Mouse (Mus musculus): Measurements from ENCODE around the gene Fam167b. TPM values are rescaled to one million over a fixed set of nuclear protein-coding genes. Genes with fewer than 3 reads are reported as not detected.
A peak's percentile ranks its signal among the peaks of the same experiment; 100 is the strongest.

The Fam167b gene
- total RNA-seq, 1 experiment: not detected

- no peak overlapping the region for H3K4me3 ChIP-seq (ENCODE audit: insufficient read depth in 1 of 2, low read depth in 1 of 2, low read length in 2 of 2, poor library complexity in 1 of 2, severe bottlenecking in 1 of 2)
- H3K27ac ChIP-seq (ENCODE audit: insufficient read depth, low read depth, low read length, poor library complexity, severe bottlenecking): no peak overlapping the region
- in situ Hi-C loops (cut with MboI; ENCODE audit: low sequenced_read_pairs in 2 of 2, unreplicated experiment in 2 of 2): no loop called here
- DNase-seq (ENCODE audit: low read depth, low spot score): no peak
- no peaks in the 10 kb centered on the region for H3K9me3 ChIP-seq (ENCODE audit: control insufficient read depth, insufficient read depth, low read depth, low read length)
- TF ChIP-seq ZNF384 (IDR thresholded peaks at IDR 0.05; ENCODE audit: low read depth, low read length) (no peak), ZC3H11A (IDR thresholded peaks at IDR 0.05; ENCODE audit: borderline replicate concordance, low read depth, low read length) (no peak), MAFK (IDR thresholded peaks at IDR 0.05; ENCODE audit: insufficient read depth, low read depth, low read length) (no peak), CHD2 (IDR thresholded peaks at IDR 0.05; ENCODE audit: low read depth, low read length) (no peak), HCFC1 (IDR thresholded peaks at IDR 0.05; ENCODE audit: borderline replicate concordance, insufficient read depth, low read length) (no peak)
- H3K4me1 ChIP-seq (ENCODE audit: control insufficient read depth in 2 of 2, insufficient read depth in 2 of 2, low read length in 2 of 2, poor library complexity in 1 of 2): peaks cover 0 to 5% of the 10 kb centered on the region in 2 experiments; a peak in 2 of 4 replicates
- H3K9ac ChIP-seq (ENCODE audit: insufficient read depth, low read depth, low read length, poor library complexity, severe bottlenecking): no peak overlapping the region
- peaks cover 6% of the 10 kb centered on the region; the same call in 1 of the 2 replicates for H3K36me3 ChIP-seq (ENCODE audit: control insufficient read depth, insufficient read depth, low read length, poor library complexity, severe bottlenecking)
These were observed 38.8 kb upstream of the Fam167b start for GRCm38 (mm10) chr4:129617121-129617641.

GRCm38 (mm10) chr4:129616631-129617030 is 38.3 kb upstream of the Fam167b start:
- Histone ChIP-seq H3K4me1 (ENCODE audit: control insufficient read depth in 2 of 2, insufficient read depth in 2 of 2, low read length in 2 of 2, poor library complexity in 1 of 2) (peaks cover 0 to 5% of the 10 kb centered on the region in 2 experiments; a peak in 2 of 4 replicates), H3K9me3 (ENCODE audit: control insufficient read depth, insufficient read depth, low read depth, low read length) (no peaks in the 10 kb centered on the region), H3K27ac (ENCODE audit: insufficient read depth, low read depth, low read length, poor library complexity, severe bottlenecking) (no peak overlapping the region), H3K9ac (ENCODE audit: insufficient read depth, low read depth, low read length, poor library complexity, severe bottlenecking) (no peak overlapping the region), H3K4me3 (ENCODE audit: insufficient read depth in 1 of 2, low read depth in 1 of 2, low read length in 2 of 2, poor library complexity in 1 of 2, severe bottlenecking in 1 of 2) (no peak overlapping the region), H3K36me3 (ENCODE audit: control insufficient read depth, insufficient read depth, low read length, poor library complexity, severe bottlenecking) (peaks cover 6% of the 10 kb centered on the region; the same call in 1 of the 2 replicates)
- TF ChIP-seq CHD2 (IDR thresholded peaks at IDR 0.05; ENCODE audit: low read depth, low read length) (no peak), HCFC1 (IDR thresholded peaks at IDR 0.05; ENCODE audit: borderline replicate concordance, insufficient read depth, low read length) (no peak)
- in situ Hi-C loops (cut with MboI; ENCODE audit: low sequenced_read_pairs in 2 of 2, unreplicated experiment in 2 of 2): no loop called here
- DNase-seq (ENCODE audit: low read depth, low spot score): no peak

GRCm38 (mm10) chr4:129615801-129616290 is 37.5 kb upstream of the Fam167b start:
- in situ Hi-C loops (cut with MboI; ENCODE audit: low sequenced_read_pairs in 2 of 2, unreplicated experiment in 2 of 2): no loop called here
- peaks cover 6% of the 10 kb centered on the region; the same call in 1 of the 2 replicates for H3K36me3 ChIP-seq (ENCODE audit: control insufficient read depth, insufficient read depth, low read length, poor library complexity, severe bottlenecking)
- TF ChIP-seq ZNF384 (IDR thresholded peaks at IDR 0.05; ENCODE audit: low read depth, low read length) (no peak), ZC3H11A (IDR thresholded peaks at IDR 0.05; ENCODE audit: borderline replicate concordance, low read depth, low read length) (no peak), HCFC1 (IDR thresholded peaks at IDR 0.05; ENCODE audit: borderline replicate concordance, insufficient read depth, low read length) (no peak), MAFK (IDR thresholded peaks at IDR 0.05; ENCODE audit: insufficient read depth, low read depth, low read length) (no peak), CHD2 (IDR thresholded peaks at IDR 0.05; ENCODE audit: low read depth, low read length) (no peak)
- no peak overlapping the region for H3K9ac ChIP-seq (ENCODE audit: insufficient read depth, low read depth, low read length, poor library complexity, severe bottlenecking)
- H3K27ac ChIP-seq (ENCODE audit: insufficient read depth, low read depth, low read length, poor library complexity, severe bottlenecking): no peak overlapping the region
- H3K4me1 ChIP-seq (ENCODE audit: control insufficient read depth in 2 of 2, insufficient read depth in 2 of 2, low read length in 2 of 2, poor library complexity in 1 of 2): peaks cover 0 to 8% of the 10 kb centered on the region in 2 experiments; a peak in 2 of 4 replicates
- H3K9me3 ChIP-seq (ENCODE audit: control insufficient read depth, insufficient read depth, low read depth, low read length): no peaks in the 10 kb centered on the region
- DNase-seq (ENCODE audit: low read depth, low spot score): no peak
- no peak overlapping the region for H3K4me3 ChIP-seq (ENCODE audit: insufficient read depth in 1 of 2, low read depth in 1 of 2, low read length in 2 of 2, poor library complexity in 1 of 2, severe bottlenecking in 1 of 2)

GRCm38 (mm10) chr4:129614093-129614492 is 35.7 kb upstream of the Fam167b start, which contains the start of gene Dcdc2b:
Gene Dcdc2b, minus strand, starts transcription at chr4:129614257.
- Histone ChIP-seq H3K27ac (ENCODE audit: insufficient read depth, low read depth, low read length, poor library complexity, severe bottlenecking) (peak within 1 kb of the TSS; percentile 16; the same call in 1 of the 2 replicates), H3K9me3 (ENCODE audit: control insufficient read depth, insufficient read depth, low read depth, low read length) (no peaks in the 10 kb centered on the region), H3K4me1 (ENCODE audit: control insufficient read depth in 2 of 2, insufficient read depth in 2 of 2, low read length in 2 of 2, poor library complexity in 1 of 2) (peaks cover 2 to 20% of the 10 kb centered on the region in 2 experiments; a peak in 2 of 4 replicates), H3K9ac (ENCODE audit: insufficient read depth, low read depth, low read length, poor library complexity, severe bottlenecking) (no peak within 1 kb of the TSS), H3K36me3 (ENCODE audit: control insufficient read depth, insufficient read depth, low read length, poor library complexity, severe bottlenecking) (peaks cover 9% of the 10 kb centered on the region; the same call in 1 of the 2 replicates), H3K4me3 (ENCODE audit: insufficient read depth in 1 of 2, low read depth in 1 of 2, low read length in 2 of 2, poor library complexity in 1 of 2, severe bottlenecking in 1 of 2) (no peak within 1 kb of the TSS)
- DNase-seq (ENCODE audit: low read depth, low spot score): no peak
- TF ChIP-seq HCFC1 (IDR thresholded peaks at IDR 0.05; ENCODE audit: borderline replicate concordance, insufficient read depth, low read length) (no peak), ZNF384 (IDR thresholded peaks at IDR 0.05; ENCODE audit: low read depth, low read length) (no peak), ZC3H11A (IDR thresholded peaks at IDR 0.05; ENCODE audit: borderline replicate concordance, low read depth, low read length) (no peak), MAFK (IDR thresholded peaks at IDR 0.05; ENCODE audit: insufficient read depth, low read depth, low read length) (no peak), CHD2 (IDR thresholded peaks at IDR 0.05; ENCODE audit: low read depth, low read length) (no peak)
- in situ Hi-C loops (cut with MboI; ENCODE audit: low sequenced_read_pairs in 2 of 2, unreplicated experiment in 2 of 2): no loop called here

Measured in ES-E14 (cell line).